Mouse (Mus musculus) liver, embryonic 14.5 days (tissue): Measurements from ENCODE around the gene Edil3.

Source experiments
- CTCF ChIP-seq: IDR thresholded peaks from 2 replicates; pipeline ENCODE4 v1.5.1; 2016; ENCODE audit warnings: antibody characterized with exemption, low read depth, control low read depth
- EP300 ChIP-seq: IDR thresholded peaks from 2 replicates; pipeline ENCODE4 v1.6.1; 2016; ENCODE audit warnings: antibody characterized with exemption, low read depth

DNA sequence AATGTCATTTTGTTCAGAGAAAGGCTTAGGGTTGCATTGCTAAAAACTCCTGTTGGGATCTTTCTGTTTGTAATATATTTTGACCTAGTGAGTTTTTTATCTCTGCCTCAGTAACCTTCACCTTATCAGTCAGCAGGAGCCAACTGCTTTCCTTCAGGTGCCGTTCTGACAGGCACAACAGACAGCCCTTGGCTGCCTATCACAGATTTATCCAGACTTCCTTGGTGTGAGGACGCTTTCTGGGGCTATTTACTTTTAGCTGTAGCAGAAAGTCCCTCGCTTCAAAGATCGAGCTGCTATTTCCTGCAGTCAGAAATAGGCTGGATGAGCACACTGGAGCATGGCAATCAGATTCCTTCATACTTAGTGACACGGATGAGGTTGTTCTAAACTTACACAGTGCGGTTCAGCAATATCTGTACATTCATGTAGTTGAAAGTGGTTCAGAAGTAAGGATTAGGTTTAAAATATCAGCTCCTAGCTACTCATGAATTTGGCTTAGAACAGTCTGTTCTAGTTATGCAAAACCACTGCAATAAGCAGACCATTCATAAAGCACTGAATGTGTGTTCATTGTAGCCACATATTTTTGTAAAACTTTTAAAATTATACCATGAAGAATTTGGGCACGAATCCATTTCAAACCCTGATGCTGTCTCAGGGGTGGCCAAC lies 514.8 kb downstream of the Edil3 start:
- TF ChIP-seq CTCF (no peak), EP300 (no peak)
